Mouse (Mus musculus) lung, postnatal 25 days (tissue): ENCODE data around the gene Vmn1r34.
"Not testable (repeated sequence)": the region's sequence is repeated elsewhere in the genome, so short reads cannot be mapped to it uniquely, and the experiment has no call there.

ENCODE experiments used
- DNase-seq: peaks from one replicate; pipeline ENCODE4 v3.0.0; 2022; ENCODE audit warnings: low spot score

Gene Vmn1r34

GRCm38 (mm10) chr6:66643779-66644178 is at the start of gene Vmn1r34:
Vmn1r34 (minus strand) TSS chr6:66643879.
- DNase-seq, result no peak

GRCm38 (mm10) chr6:66685806-66686205 is 42.1 kb upstream of the Vmn1r34 start, which contains the start of gene Vmn1r35:
Vmn1r35 (minus strand) TSS chr6:66685906.
- no peak for DNase-seq

- not testable (repeated sequence) for DNase-seq
Observed at GRCm38 (mm10) chr6:66618182-66618581, 25.5 kb downstream of the Vmn1r34 start, which contains the start of gene Vmn1r33. Vmn1r33 (minus strand) TSS chr6:66618282.

- peak; percentile 2 for DNase-seq
Observed at GRCm38 (mm10) chr6:66595804-66596203, 47.9 kb downstream of the Vmn1r34 start.
